Mouse (Mus musculus) liver, embryonic 12.5 days (tissue): ENCODE results near the gene Efcab12. TPM values are rescaled to one million over a fixed set of nuclear protein-coding genes. Genes with fewer than 3 reads are reported as not detected.
A peak's percentile ranks its signal among the peaks of the same experiment; 100 is the strongest.
"Not testable (repeated sequence)": the region's sequence is repeated elsewhere in the genome, so short reads cannot be mapped to it uniquely, and the experiment has no call there.

Experiments
- ATAC-seq: fragments of 200-750 bp; cut with Nextera tagmentation; 2 replicates; pipeline ENCODE4 v1.8.0; 2017; ENCODE audit warnings: moderate number of reproducible peaks, mild to moderate bottlenecking, moderate library complexity
- H3K27ac ChIP-seq: fragments of 300-500 bp; sonication (generic); 2 replicates; pipeline ENCODE4 v1.5.1; 2016; ENCODE audit warnings: mild to moderate bottlenecking
- H3K27me3 ChIP-seq: fragments of 300-500 bp; sonication (generic); replicated peaks from 2 replicates; pipeline ENCODE4 v1.6.1; 2016; ENCODE audit warnings: mild to moderate bottlenecking, moderate library complexity
- H3K36me3 ChIP-seq: fragments of 300-500 bp; sonication (generic); 2 replicates; pipeline ENCODE4 v1.6.1; 2016; ENCODE audit warnings: mild to moderate bottlenecking, moderate library complexity
- H3K4me1 ChIP-seq: fragments of 300-500 bp; sonication (generic); 2 replicates; pipeline ENCODE4 v1.6.1; 2016
- H3K4me2 ChIP-seq: fragments of 300-500 bp; sonication (generic); 2 replicates; pipeline ENCODE4 v1.6.1; 2016; ENCODE audit warnings: mild to moderate bottlenecking, moderate library complexity
- H3K4me3 ChIP-seq: fragments of 300-500 bp; sonication (generic); 2 replicates; pipeline ENCODE4 v1.5.1; 2016; ENCODE audit warnings: mild to moderate bottlenecking, moderate library complexity
- H3K9ac ChIP-seq: fragments of 300-500 bp; sonication (generic); 2 replicates; pipeline ENCODE4 v1.6.1; 2016; ENCODE audit warnings: mild to moderate bottlenecking, moderate library complexity
- H3K9me3 ChIP-seq: fragments of 300-500 bp; sonication (generic); replicated peaks from 2 replicates; pipeline ENCODE4 v1.6.1; 2016; ENCODE audit warnings: mild to moderate bottlenecking, moderate library complexity
- WGBS: fragments of 180-500 bp; shearing (Covaris S2); methylation state at CpG from one replicate; pipeline ENCODE4 v1.1.7; 2016; ENCODE audit not compliant: insufficient replicate concordance; 5-methylcytosine and 5-hydroxymethylcytosine counted together
- polyA plus RNA-seq: library from polyadenylated mRNA; unstranded; fragments of >200 nt; fragmentation: Nextera tagmentation; extraction: Ambion mirVana; gene quantifications from 2 replicates; pipeline ENCODE4 v1.2.1, GENCODE M21; 2016

The Efcab12 gene
- polyA plus RNA-seq, 1 experiment from 2014 or later: 0.26 TPM

GRCm38 (mm10) chr6:115833861-115834260 lies 4.4 kb downstream of the Efcab12 start:
- no peak for ATAC-seq
- H3K4me1 ChIP-seq: peaks cover 47% of the 10 kb centered on the region
- no peaks in the 10 kb centered on the region for H3K27me3 ChIP-seq

GRCm38 (mm10) chr6:115832152-115832850 lies 5.9 kb downstream of the Efcab12 start:
- Histone ChIP-seq H3K27ac (no peak overlapping the region), H3K4me1 (peaks cover 34% of the 10 kb centered on the region), H3K4me2 (no peak overlapping the region), H3K9ac (no peak overlapping the region), H3K4me3 (no peak overlapping the region), H3K9me3 (no peaks in the 10 kb centered on the region), H3K27me3 (no peaks in the 10 kb centered on the region), H3K36me3 (no peaks in the 10 kb centered on the region)
- WGBS: 81% methylated on average over 2 of the region's 2 CpGs
- ATAC-seq: peak; percentile 55

More at GRCm38 (mm10) chr6:115833861-115834260, 4.4 kb downstream of the Efcab12 start:
- Histone ChIP-seq H3K36me3 (no peaks in the 10 kb centered on the region), H3K27ac (no peak overlapping the region), H3K9ac (no peak overlapping the region), H3K4me2 (no peak overlapping the region), H3K4me3 (no peak overlapping the region), H3K9me3 (no peaks in the 10 kb centered on the region)

- ATAC-seq: peak; percentile 60
- Histone ChIP-seq H3K4me3 (no peak overlapping the region), H3K27me3 (no peaks in the 10 kb centered on the region), H3K9me3 (no peaks in the 10 kb centered on the region), H3K27ac (peak overlapping the region; percentile 58), H3K4me1 (peaks cover 34% of the 10 kb centered on the region), H3K36me3 (no peaks in the 10 kb centered on the region), H3K4me2 (no peak overlapping the region), H3K9ac (no peak overlapping the region)
- WGBS: 64% methylated on average over 6 of the region's 6 CpGs
These were observed 7.2 kb downstream of the Efcab12 start for GRCm38 (mm10) chr6:115830779-115831601.

GRCm38 (mm10) chr6:115823850-115824464 lies 14.3 kb downstream of the Efcab12 start:
- Histone ChIP-seq H3K4me1 (peaks cover 44% of the 10 kb centered on the region), H3K9ac (peak overlapping the region; percentile 39; the same call in 1 of the 2 replicates), H3K27ac (peak overlapping the region; percentile 61), H3K4me2 (peak overlapping the region; percentile 63), H3K4me3 (peak overlapping the region; percentile 35)
- ATAC-seq: peak; percentile 94
- 1% methylated on average over 6 of the region's 11 CpGs for WGBS
- H3K9me3 ChIP-seq, H3K27me3 ChIP-seq, H3K36me3 ChIP-seq: not testable (repeated sequence)

- 45% methylated on average over 8 of the region's 8 CpGs for WGBS
- Histone ChIP-seq H3K9me3 (no peaks in the 10 kb centered on the region), H3K4me3 (no peak overlapping the region), H3K4me2 (peak overlapping the region; percentile 49), H3K27ac (peak overlapping the region; percentile 75), H3K4me1 (peaks cover 44% of the 10 kb centered on the region), H3K36me3 (no peaks in the 10 kb centered on the region), H3K9ac (peak overlapping the region; percentile 48), H3K27me3 (no peaks in the 10 kb centered on the region)
- peak; percentile 74 for ATAC-seq
These were observed 16.8 kb downstream of the Efcab12 start for GRCm38 (mm10) chr6:115821216-115821993.

GRCm38 (mm10) chr6:115818129-115818528 lies 20.1 kb downstream of the Efcab12 start:
- 78% methylated on average over 2 of the region's 2 CpGs for WGBS

GRCm38 (mm10) chr6:115815041-115815440 lies 23.2 kb downstream of the Efcab12 start:
- no peak overlapping the region for H3K4me3 ChIP-seq
- H3K9me3 ChIP-seq: no peaks in the 10 kb centered on the region
- H3K27me3 ChIP-seq: no peaks in the 10 kb centered on the region
- no peak overlapping the region; the same call in 1 of the 2 replicates for H3K9ac ChIP-seq
- H3K36me3 ChIP-seq: no peaks in the 10 kb centered on the region
- H3K4me1 ChIP-seq: peaks cover 23% of the 10 kb centered on the region
- no peak overlapping the region for H3K4me2 ChIP-seq
- H3K27ac ChIP-seq: no peak overlapping the region
- ATAC-seq: no peak
- WGBS: 74% methylated on average over 4 of the region's 4 CpGs

More at GRCm38 (mm10) chr6:115818129-115818528, 20.1 kb downstream of the Efcab12 start:
- Histone ChIP-seq H3K4me1 (peaks cover 48% of the 10 kb centered on the region), H3K9ac (no peak overlapping the region), H3K27ac (no peak overlapping the region), H3K27me3 (no peaks in the 10 kb centered on the region), H3K4me3 (no peak overlapping the region), H3K4me2 (no peak overlapping the region), H3K9me3 (no peaks in the 10 kb centered on the region), H3K36me3 (no peaks in the 10 kb centered on the region)
- ATAC-seq: no peak

- peak overlapping the region; percentile 32 for H3K4me2 ChIP-seq
These were observed 24.1 kb downstream of the Efcab12 start for GRCm38 (mm10) chr6:115814104-115814503.

GRCm38 (mm10) chr6:115811606-115812005 lies 26.6 kb downstream of the Efcab12 start:
- Histone ChIP-seq H3K36me3 (peaks cover 12% of the 10 kb centered on the region), H3K4me3 (no peak overlapping the region), H3K4me2 (no peak overlapping the region), H3K27me3 (no peaks in the 10 kb centered on the region), H3K27ac (no peak overlapping the region), H3K9me3 (no peaks in the 10 kb centered on the region), H3K9ac (no peak overlapping the region), H3K4me1 (peaks cover 32% of the 10 kb centered on the region)
- no peak for ATAC-seq
- WGBS: 68% methylated on average over 8 of the region's 8 CpGs

More at GRCm38 (mm10) chr6:115814104-115814503, 24.1 kb downstream of the Efcab12 start:
- no peaks in the 10 kb centered on the region for H3K36me3 ChIP-seq
- peak overlapping the region; percentile 52; the same call in 1 of the 2 replicates for H3K27ac ChIP-seq
- H3K9me3 ChIP-seq: no peaks in the 10 kb centered on the region
- H3K4me1 ChIP-seq: peaks cover 22% of the 10 kb centered on the region
- WGBS: 13% methylated on average over 4 of the region's 4 CpGs
- peak; percentile 70 for ATAC-seq
- no peaks in the 10 kb centered on the region for H3K27me3 ChIP-seq
- H3K4me3 ChIP-seq: no peak overlapping the region
- peak overlapping the region; percentile 45 for H3K9ac ChIP-seq

- H3K27me3 ChIP-seq: no peaks in the 10 kb centered on the region
- H3K4me1 ChIP-seq: peaks cover 38% of the 10 kb centered on the region
- H3K36me3 ChIP-seq: peaks cover 42% of the 10 kb centered on the region
- peak within 1 kb of the TSS; percentile 91 for H3K4me2 ChIP-seq
- no peaks in the 10 kb centered on the region for H3K9me3 ChIP-seq
- WGBS: under 1% methylated on average over 47 of the region's 47 CpGs
- peak within 1 kb of the TSS; percentile 87 for H3K27ac ChIP-seq
- peak within 1 kb of the TSS; percentile 87 for H3K4me3 ChIP-seq
- H3K9ac ChIP-seq: peak within 1 kb of the TSS; percentile 93
- ATAC-seq: peak; percentile 83
These were observed 29.6 kb downstream of the Efcab12 start, which contains the start of gene Rpl32 for GRCm38 (mm10) chr6:115808488-115809231. Gene Rpl32 (minus strand): TSS chr6:115808747.

GRCm38 (mm10) chr6:115808196-115808487 lies 30.1 kb downstream of the Efcab12 start:
- Histone ChIP-seq H3K4me2 (peak overlapping the region; percentile 91), H3K4me1 (peaks cover 38% of the 10 kb centered on the region), H3K9ac (peak overlapping the region; percentile 93), H3K27ac (peak overlapping the region; percentile 87), H3K36me3 (peaks cover 46% of the 10 kb centered on the region), H3K27me3 (no peaks in the 10 kb centered on the region), H3K4me3 (peak overlapping the region; percentile 87), H3K9me3 (no peaks in the 10 kb centered on the region)
- no peak for ATAC-seq
- under 1% methylated on average over 22 of the region's 22 CpGs for WGBS
